Mouse (Mus musculus) stomach, postnatal 0 days (tissue): Measurements from ENCODE around the gene Surf2. TPM values are rescaled to one million over a fixed set of nuclear protein-coding genes. Genes with fewer than 3 reads are reported as not detected.

ENCODE experiments used
- ATAC-seq: fragments of 200-750 bp; cut with Nextera tagmentation; 2 replicates; pipeline ENCODE4 v1.8.0; 2017; ENCODE audit not compliant: low FRiP score, low TSS enrichment
- DNase-seq: peaks from one replicate; pipeline ENCODE4 v3.0.0-alpha.2; 2016; ENCODE audit warnings: low spot score
- H3K27ac ChIP-seq: fragments of 300-500 bp; sonication (generic); replicated peaks from 2 replicates; pipeline ENCODE4 v1.5.1; 2014; ENCODE audit warnings: mild to moderate bottlenecking, control low read depth
- H3K27me3 ChIP-seq: fragments of 300-500 bp; sonication (generic); 2 replicates; pipeline ENCODE4 v1.6.1; 2014; ENCODE audit warnings: low read length; ENCODE audit not compliant: control insufficient read depth, insufficient read depth
- H3K36me3 ChIP-seq: fragments of 300-500 bp; sonication (generic); 2 replicates; pipeline ENCODE4 v1.6.1; 2014; ENCODE audit warnings: low read length, mixed read lengths; ENCODE audit not compliant: control insufficient read depth, insufficient read depth
- H3K4me1 ChIP-seq: fragments of 300-500 bp; sonication (generic); replicated peaks from 2 replicates; pipeline ENCODE4 v1.6.1; 2014; ENCODE audit warnings: antibody characterized with exemption; ENCODE audit not compliant: control insufficient read depth, insufficient read depth
- H3K4me2 ChIP-seq: fragments of 300-500 bp; sonication (generic); replicated peaks from 2 replicates; pipeline ENCODE4 v1.6.1; 2014; ENCODE audit warnings: low read depth, mild to moderate bottlenecking, control low read depth, moderate library complexity
- H3K4me3 ChIP-seq: fragments of 300-500 bp; sonication (generic); 2 replicates; pipeline ENCODE4 v1.5.1; 2014; ENCODE audit warnings: low read depth, low read length, control low read depth
- H3K9ac ChIP-seq: fragments of 300-500 bp; sonication (generic); 2 replicates; pipeline ENCODE4 v1.6.1; 2014; ENCODE audit warnings: mild to moderate bottlenecking, low read length, control low read depth, mixed read lengths
- H3K9me3 ChIP-seq: fragments of 300-500 bp; sonication (generic); 2 replicates; pipeline ENCODE4 v1.6.1; 2016; ENCODE audit warnings: low read length; ENCODE audit not compliant: control insufficient read depth
- CTCF ChIP-seq: IDR thresholded peaks from 2 replicates; pipeline ENCODE4 v1.5.1; 2016; ENCODE audit warnings: antibody characterized with exemption, low read depth, mild to moderate bottlenecking, moderate library complexity
- EP300 ChIP-seq: optimal IDR thresholded peaks from 2 replicates; pipeline ENCODE3; 2016; ENCODE audit warnings: antibody characterized with exemption
- WGBS: fragments of 180-500 bp; shearing (Covaris S2); extraction: QIAGEN DNeasy Blood & Tissue Kit; methylation state at CpG from one replicate; pipeline ENCODE4 v1.1.7; 2014; 5-methylcytosine and 5-hydroxymethylcytosine counted together
- polyA plus RNA-seq: library from polyadenylated mRNA; unstranded; fragments of >200 nt; fragmentation: Nextera tagmentation; extraction: Ambion mirVana; gene quantifications from 2 replicates; pipeline ENCODE4 v1.2.1, GENCODE M21; 2015

Surf2 gene
- polyA plus RNA-seq, 1 experiment from 2014 or later = 26.5 TPM

DNA sequence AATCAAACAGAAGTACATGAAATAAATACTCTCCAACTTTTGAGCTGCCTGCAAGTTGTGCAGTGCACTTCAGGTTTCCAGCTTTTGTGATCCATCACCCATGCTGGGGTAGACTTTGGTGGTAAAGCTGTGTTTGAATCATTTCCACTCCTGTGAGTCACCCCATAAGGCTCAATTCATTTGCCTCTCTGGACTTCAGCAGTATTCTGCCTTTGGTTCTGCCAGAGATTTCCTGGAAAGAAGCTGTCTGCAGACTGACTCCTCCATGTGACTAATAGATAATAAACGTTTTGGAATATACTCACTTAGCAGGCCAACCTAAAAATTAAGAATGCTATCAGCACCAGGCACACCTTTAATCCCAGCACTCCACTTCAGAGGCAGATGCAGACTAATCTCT, 15.4 kb upstream of the Surf2 start:
- Histone ChIP-seq H3K9me3 (no peaks in the 10 kb centered on the region), H3K36me3 (peaks cover 14% of the 10 kb centered on the region), H3K27me3 (no peaks in the 10 kb centered on the region), H3K27ac (no peak overlapping the region), H3K4me1 (peaks cover 8% of the 10 kb centered on the region; the same call in 1 of the 2 replicates), H3K4me2 (no peak overlapping the region), H3K4me3 (no peak overlapping the region), H3K9ac (no peak overlapping the region)
- no peak for TF ChIP-seq CTCF
- TF ChIP-seq EP300 = no peak
- DNase-seq = no peak
- no peak for ATAC-seq
- WGBS = 48% methylated on average over 1 of the region's 1 CpGs

- 5% methylated on average over 7 of the region's 7 CpGs for WGBS
- H3K36me3 ChIP-seq = peaks cover 21% of the 10 kb centered on the region
- H3K9ac ChIP-seq = peak overlapping the region; percentile 79
- peak overlapping the region; percentile 88 for H3K27ac ChIP-seq
- H3K4me1 ChIP-seq = peaks cover 8% of the 10 kb centered on the region; the same call in 1 of the 2 replicates
- H3K4me3 ChIP-seq = peak overlapping the region; percentile 60
- peak overlapping the region; percentile 75 for H3K4me2 ChIP-seq
- H3K9me3 ChIP-seq = no peaks in the 10 kb centered on the region
- H3K27me3 ChIP-seq = no peaks in the 10 kb centered on the region
- DNase-seq (no peak), ATAC-seq (no peak)
- TF ChIP-seq CTCF = no peak
- TF ChIP-seq EP300 = no peak
These were observed 14.2 kb upstream of the Surf2 start for GRCm38 (mm10) chr2:26901834-26902400.

DNA sequence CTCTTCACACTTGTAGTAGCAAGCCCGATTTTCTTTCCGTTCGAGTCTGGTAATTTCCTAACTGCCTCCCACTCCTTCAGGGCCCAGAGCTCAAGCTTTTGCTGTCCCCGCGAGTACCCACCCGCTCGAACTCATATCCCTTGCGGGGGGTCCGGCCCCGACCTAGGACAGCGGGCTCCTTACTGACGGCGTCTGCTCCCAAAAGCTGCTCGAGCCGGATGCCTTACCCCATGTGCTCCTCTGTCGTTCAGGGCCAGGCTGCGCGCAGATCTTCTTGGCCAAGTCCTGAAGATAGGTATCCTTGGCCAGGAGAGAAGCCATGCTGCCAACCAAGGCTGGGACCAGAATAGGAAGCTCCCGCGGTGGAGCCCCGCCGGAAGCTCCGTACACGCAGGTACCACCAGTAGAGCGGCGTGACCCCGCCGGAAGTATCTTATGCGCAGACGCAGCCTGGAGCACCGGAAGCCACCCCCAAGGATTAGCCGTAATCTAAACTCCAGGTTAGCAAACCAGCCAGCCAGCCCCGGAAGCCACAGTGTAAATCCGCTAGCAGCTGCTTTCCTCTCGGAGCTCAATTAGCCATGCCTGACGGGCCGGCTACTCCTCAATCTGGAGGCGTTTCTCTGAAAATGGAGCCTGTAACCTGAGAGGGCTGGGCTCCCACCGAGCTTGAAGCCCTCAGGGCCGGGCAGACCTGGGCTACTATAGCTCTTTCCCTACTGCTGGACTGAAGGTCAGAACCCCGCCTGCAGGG, 13.5 kb upstream of the Surf2 start, which contains the start of gene Surf6:
Gene Surf6, minus strand, starts transcription at position 413 of the 754 bp plus-strand sequence.
- peaks cover 8% of the 10 kb centered on the region; the same call in 1 of the 2 replicates for H3K4me1 ChIP-seq
- no peaks in the 10 kb centered on the region for H3K9me3 ChIP-seq
- H3K36me3 ChIP-seq = peaks cover 22% of the 10 kb centered on the region
- H3K27me3 ChIP-seq = no peaks in the 10 kb centered on the region
- H3K27ac ChIP-seq = peak within 1 kb of the TSS; percentile 88
- H3K9ac ChIP-seq = peak within 1 kb of the TSS; percentile 79
- peak; percentile 96 for DNase-seq
- ATAC-seq = peak; percentile 95
- H3K4me3 ChIP-seq = peak within 1 kb of the TSS; percentile 60
- under 1% methylated on average over 41 of the region's 41 CpGs for WGBS
- TF ChIP-seq EP300 (peak; percentile 51), CTCF (0 out of 2 replicates have a peak, but pooled peaks have one; percentile 14)
- peak within 1 kb of the TSS; percentile 75 for H3K4me2 ChIP-seq

DNA sequence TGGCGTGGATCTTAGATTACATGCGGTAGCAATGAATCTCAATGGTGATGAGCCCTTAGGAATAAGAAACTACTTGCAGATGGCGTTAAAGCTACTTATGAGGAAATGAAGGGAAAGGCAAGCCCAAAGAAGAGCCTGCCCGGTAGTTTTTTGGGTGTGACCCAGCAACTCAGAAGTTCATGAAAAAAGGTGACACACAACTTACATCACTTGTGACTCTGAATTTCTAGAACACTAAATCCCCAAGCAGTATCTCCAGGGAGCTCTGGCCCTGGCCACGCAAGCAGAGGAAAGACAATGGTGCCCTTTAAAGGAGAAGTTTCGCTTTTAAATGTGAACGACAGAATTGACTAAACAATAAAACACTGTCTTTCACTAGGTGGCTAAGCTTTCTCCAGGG, 12.9 kb upstream of the Surf2 start:
- WGBS = 10% methylated on average over 7 of the region's 7 CpGs

GRCm38 (mm10) chr2:26905936-26906335, 10.2 kb upstream of the Surf2 start:
- Histone ChIP-seq H3K4me3 (no peak overlapping the region), H3K9ac (no peak overlapping the region)
- TF ChIP-seq CTCF = no peak
- no peak for TF ChIP-seq EP300

More for the DNA sequence above, 12.9 kb upstream of the Surf2 start:
- Histone ChIP-seq H3K4me1 (peaks cover 8% of the 10 kb centered on the region), H3K27me3 (no peaks in the 10 kb centered on the region), H3K9me3 (no peaks in the 10 kb centered on the region), H3K9ac (peak overlapping the region; percentile 70), H3K27ac (peak overlapping the region; percentile 88), H3K4me2 (peak overlapping the region; percentile 75), H3K36me3 (peaks cover 22% of the 10 kb centered on the region), H3K4me3 (peak overlapping the region; percentile 60)
- TF ChIP-seq EP300 (no peak), CTCF (no peak)
- DNase-seq = no peak
- no peak for ATAC-seq

DNA sequence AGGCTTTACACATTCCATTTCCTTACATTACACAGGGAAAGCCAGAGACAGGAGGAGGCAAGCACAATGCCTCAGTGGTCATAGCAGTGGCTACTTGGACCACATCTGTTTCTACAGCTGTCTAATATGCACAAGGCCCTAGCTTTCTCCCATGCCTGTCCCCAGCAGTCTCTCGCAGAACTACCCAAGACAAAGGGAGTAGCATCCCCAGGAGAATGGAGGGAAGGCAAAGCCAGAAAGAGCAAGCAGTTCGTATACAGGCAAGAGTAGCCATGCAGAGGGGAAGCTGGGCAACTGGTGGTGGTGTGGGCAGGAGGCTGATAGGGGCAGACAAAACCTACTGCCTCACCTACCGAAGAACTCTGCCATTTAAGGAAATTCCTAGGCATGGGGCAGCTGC, 9.7 kb upstream of the Surf2 start:
- H3K27ac ChIP-seq = no peak overlapping the region
- H3K36me3 ChIP-seq = peaks cover 12% of the 10 kb centered on the region
- no peaks in the 10 kb centered on the region for H3K27me3 ChIP-seq
- H3K4me3 ChIP-seq = no peak overlapping the region
- ATAC-seq = no peak
- no peaks in the 10 kb centered on the region for H3K9me3 ChIP-seq
- no peak overlapping the region for H3K4me2 ChIP-seq
- no peak overlapping the region for H3K9ac ChIP-seq
- WGBS = 90% methylated on average over 3 of the region's 3 CpGs
- no peak for DNase-seq
- peaks cover 10% of the 10 kb centered on the region for H3K4me1 ChIP-seq
- TF ChIP-seq EP300 = no peak

More at GRCm38 (mm10) chr2:26905936-26906335, 10.2 kb upstream of the Surf2 start:
- H3K9me3 ChIP-seq = no peaks in the 10 kb centered on the region
- no peak overlapping the region for H3K4me2 ChIP-seq
- ATAC-seq = no peak
- peaks cover 10% of the 10 kb centered on the region for H3K4me1 ChIP-seq
- H3K27ac ChIP-seq = no peak overlapping the region
- no peak for DNase-seq
- H3K36me3 ChIP-seq = peaks cover 12% of the 10 kb centered on the region
- H3K27me3 ChIP-seq = no peaks in the 10 kb centered on the region
- 92% methylated on average over 2 of the region's 2 CpGs for WGBS
